Mouse (Mus musculus): ENCODE measurements around the gene Jag2.

Jag2 gene

DNA sequence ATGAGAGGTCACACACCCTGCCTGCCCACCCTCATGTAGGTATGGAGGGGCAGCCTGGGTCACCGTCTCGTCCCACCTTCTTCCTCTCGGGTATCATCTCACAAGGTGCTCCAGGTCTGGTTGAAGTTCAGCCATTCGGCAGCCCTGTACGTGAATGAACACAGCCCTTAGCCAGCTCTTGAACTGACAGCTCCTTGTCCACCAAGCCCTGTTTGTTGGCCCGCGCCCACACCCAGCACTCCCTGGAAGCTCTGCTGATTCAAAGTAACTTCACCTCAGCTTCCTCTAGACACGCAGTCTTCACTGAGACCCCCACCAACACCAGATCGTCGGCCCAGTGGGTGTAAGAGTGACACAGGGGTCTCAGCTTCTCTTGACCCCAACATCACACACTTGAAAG is 56.6 kb downstream of the Jag2 start:
- in situ Hi-C loops (cut with MboI, MseI): loop anchor here in 1 of 2 experiments (10.0 kb wide), 1 partner anchor 1838 kb away; the partner anchor contains the start of gene Rcor1

- in situ Hi-C loops (cut with MboI, MseI): loop anchor here in 1 of 2 experiments (10.0 kb wide), 1 partner anchor 1836 kb away; the partner anchor contains the start of gene Rcor1
These were observed 58.3 kb downstream of the Jag2 start for GRCm38 (mm10) chr12:112871272-112871671.

DNA sequence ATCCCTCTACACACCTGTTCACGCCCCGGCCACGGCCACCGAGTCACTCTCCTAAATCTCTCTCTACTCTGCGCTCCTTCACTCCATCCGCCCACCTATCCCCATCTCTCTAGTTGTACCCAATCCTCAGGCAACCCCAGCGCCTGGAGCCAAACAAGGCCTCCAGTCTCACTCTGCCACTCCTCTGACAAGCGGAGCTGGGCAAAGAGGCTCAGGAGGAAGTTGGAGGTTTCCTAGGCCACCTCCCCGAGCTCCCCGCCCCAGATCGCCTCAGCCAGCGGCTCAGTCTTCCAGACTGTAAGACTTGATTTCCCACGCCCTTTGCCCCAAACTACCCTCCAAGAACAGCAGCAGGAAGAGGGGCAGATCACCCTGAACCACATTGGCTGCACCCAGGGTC is 58.8 kb downstream of the Jag2 start:
- in situ Hi-C loops (cut with MboI, MseI): loop anchor here in 1 of 2 experiments (10.0 kb wide), 1 partner anchor 1836 kb away; the partner anchor contains the start of gene Rcor1

DNA sequence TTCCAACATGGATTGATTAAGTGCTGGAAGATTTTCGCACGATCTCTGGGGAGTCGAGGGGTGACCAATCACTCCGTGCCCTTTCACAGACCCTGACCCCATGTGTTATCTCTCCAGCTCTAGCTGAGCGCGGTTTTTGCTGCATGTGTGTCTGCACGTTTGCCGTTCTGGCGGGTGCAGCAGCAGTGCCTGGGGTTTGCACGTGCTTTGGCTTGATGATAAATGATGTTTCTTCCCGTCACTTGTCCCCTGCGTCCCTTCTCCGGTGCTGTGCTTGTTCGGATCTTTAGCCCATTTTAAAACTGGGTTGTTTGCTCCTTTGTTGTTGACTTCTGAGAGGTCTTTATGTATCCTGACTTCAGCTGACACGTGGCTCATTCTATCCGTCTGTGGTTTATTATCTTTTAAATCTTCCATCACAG is 59.8 kb downstream of the Jag2 start:
- in situ Hi-C loops (cut with MboI, MseI): loop anchor here in 1 of 2 experiments (10.0 kb wide), 1 partner anchor 1835 kb away; the partner anchor contains the start of gene Rcor1

GRCm38 (mm10) chr12:112868178-112869087 is 61.1 kb downstream of the Jag2 start, which contains the start of gene Gpr132:
Gene Gpr132 (minus strand): TSS chr12:112868228.
- in situ Hi-C loops (cut with MboI, MseI): no loop called here

- in situ Hi-C loops (cut with MboI, MseI): no loop called here
These were observed 62.4 kb downstream of the Jag2 start for GRCm38 (mm10) chr12:112867106-112867674.

GRCm38 (mm10) chr12:112866467-112867080 is 63.0 kb downstream of the Jag2 start:
- in situ Hi-C loops (cut with MboI, MseI): no loop called here

- in situ Hi-C loops (cut with MboI, MseI): no loop called here
These were observed 64.8 kb downstream of the Jag2 start for GRCm38 (mm10) chr12:112864804-112865203.

DNA sequence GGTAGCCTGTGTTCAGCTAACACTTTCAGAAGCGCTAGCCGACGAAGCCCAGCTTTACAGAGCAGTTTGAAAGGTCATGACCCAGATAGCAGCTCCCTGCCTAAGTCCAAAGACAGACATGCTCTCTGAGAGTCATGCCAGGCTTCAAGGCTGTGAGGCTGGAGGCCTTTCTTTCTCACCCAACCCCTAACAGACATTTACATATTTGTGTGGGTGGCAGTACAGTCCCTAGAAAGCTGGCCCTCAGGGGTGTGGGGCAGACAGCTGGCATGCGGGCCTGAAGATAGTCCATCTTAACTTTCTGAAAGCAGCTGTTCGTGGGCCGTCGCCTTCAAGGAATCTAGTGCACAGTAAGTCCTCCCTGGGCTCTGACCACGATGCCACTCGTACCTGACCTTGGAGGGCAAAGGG is 67.7 kb downstream of the Jag2 start:
- in situ Hi-C loops (cut with MboI, MseI): no loop called here

DNA sequence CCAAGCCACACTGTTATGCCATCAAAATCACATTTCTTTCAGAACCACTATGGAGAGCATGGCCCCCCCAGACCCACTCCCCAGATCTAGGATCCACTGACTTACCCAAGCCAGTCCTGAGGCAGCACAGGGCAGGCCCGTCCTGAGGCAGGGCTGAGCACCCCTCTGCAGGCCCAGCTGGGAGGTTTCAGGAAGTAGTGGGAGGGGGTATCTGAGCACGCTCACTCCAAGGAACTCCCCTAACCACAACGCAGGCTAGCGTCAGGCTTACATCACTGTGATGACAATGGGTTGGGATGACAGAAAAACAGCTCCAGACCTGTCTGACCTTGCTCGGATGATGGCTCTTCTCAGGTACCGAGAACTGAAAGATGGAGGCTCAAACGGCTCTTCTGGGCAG is 68.8 kb downstream of the Jag2 start:
- in situ Hi-C loops (cut with MboI, MseI): no loop called here

DNA sequence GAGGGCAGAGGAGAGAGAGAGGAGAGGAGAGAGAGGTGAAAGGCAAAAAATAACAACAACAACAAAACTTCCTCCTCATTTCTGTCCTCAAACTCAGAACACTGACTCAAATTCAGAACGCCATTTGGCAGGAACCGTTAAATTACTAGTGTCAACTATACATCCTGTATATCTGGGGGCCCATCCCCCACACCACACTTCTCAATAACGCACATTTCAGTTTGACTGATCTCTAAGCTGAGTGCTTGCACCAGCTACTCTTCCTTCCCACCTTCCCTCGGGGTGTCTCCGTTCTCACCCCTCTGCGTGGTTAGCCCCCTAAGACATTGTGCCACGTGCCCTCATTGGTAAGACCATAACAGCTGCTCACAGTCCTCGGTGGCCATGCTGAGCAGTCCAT is 69.6 kb downstream of the Jag2 start:
- in situ Hi-C loops (cut with MboI, MseI): loop anchor here in 1 of 2 experiments (10.0 kb wide), 1 partner anchor 1675 kb away; the partner anchor contains the start of gene 4930595D18Rik

DNA sequence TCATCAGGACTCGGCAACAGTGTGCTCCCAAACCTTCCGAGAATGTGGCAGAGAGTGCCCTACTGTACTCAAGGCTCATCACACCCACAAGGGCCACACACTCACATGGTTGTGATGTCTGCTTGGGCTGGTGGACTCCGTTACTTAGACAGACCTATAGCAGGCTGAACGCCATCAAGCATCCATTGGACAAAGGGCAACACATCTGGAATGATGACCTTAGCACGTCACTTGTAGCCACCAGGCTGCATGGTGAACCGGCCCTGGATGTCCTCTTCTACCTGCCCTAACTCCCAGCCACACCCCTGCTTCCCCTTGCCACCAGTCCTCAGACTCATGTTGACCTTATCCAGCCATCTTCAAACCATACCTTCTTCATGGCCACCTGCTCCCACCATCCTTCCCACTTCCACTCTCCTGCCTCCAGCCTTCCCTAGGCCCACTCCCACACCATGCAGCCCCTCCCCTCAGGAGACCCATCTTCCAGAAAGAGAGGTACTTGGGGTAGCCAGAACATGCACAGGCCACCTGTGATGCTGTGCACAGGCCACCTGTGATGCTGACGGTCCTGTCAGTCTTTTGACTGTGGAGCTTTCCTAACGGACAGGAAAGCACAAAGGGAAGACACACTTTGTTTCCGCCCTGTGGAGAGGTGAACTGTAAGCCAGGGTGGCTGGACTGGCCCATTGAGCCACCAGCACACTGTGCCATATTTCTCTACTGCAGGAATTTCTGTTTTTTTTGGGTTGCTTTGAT is 70.8 kb downstream of the Jag2 start:
- in situ Hi-C loops (cut with MboI, MseI): loop anchor here in 1 of 2 experiments (10.0 kb wide), 1 partner anchor 1674 kb away; the partner anchor contains the start of gene 4930595D18Rik
